Mouse (Mus musculus) gastrocnemius, postnatal 4 days (tissue): ENCODE data around the gene Gm20388. TPM values are rescaled to one million over a fixed set of nuclear protein-coding genes. Genes with fewer than 3 reads are reported as not detected.

Experiments
- DNase-seq, 2 experiments: peaks; one replicate each; pipeline ENCODE4 v3.0.0; 2021 to 2022; ENCODE audit warnings: low spot score in 2 of 2, mixed read lengths in 2 of 2
- total RNA-seq, 2 experiments: library from RNA; stranded (reverse); gene quantifications; 2 replicates each; pipeline ENCODE4 v1.2.3; 2021

Gene Gm20388
- total RNA-seq, 2 experiments from 2014 or later: 12.8 to 22.8 TPM

DNA sequence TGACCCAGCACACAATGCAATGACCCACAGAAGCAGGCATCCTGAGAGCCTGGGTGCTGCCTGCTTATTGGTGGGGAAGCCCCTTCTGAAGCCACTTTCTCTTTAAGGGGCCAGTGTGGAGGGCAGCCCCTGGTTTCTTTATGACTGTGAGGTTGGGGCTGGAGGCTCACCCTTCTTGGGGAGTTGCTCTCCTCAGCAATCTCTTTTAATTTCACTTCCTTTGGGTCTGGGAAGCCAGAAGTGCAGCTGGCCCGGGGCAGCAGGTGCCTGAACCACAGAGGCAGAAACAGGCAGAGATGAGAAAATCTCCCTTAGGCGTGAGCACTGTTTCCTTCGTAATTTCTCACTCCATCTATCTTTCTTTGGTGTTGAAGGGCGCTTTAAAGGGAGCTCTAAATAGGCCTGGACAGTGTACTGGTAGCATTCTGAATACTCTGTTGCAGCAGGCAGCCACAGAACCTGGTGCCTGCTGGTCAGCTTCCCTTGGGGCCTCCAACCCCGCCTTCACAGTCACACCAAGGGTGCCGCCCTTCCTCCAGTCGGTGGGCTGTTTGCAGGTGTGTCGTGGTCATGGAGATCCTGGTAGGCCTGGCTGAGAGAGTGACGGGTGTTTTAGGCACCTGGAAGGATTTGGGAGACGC, 2791.8 kb downstream of the Gm20388 start:
- DNase-seq: no peak

DNA sequence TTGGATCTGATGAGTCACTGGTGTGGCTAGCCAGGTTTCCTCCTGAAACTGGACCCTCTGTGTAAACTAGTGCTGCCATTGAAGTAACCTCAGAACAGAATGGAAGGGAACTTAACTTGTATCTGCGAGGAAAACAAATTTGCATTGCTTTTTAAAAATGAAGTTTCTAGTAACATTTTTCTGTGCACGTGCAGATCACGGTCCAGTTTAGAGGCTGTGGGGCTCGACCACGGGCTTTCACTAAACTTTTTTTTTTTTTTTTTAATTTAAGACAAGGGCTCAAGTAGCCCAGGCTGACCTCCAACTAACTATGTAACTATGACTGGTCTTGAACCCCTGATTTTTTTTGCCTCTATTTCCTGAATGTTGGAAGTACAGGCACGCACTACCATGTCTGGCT, 2792.3 kb downstream of the Gm20388 start:
- DNase-seq: no peak

DNA sequence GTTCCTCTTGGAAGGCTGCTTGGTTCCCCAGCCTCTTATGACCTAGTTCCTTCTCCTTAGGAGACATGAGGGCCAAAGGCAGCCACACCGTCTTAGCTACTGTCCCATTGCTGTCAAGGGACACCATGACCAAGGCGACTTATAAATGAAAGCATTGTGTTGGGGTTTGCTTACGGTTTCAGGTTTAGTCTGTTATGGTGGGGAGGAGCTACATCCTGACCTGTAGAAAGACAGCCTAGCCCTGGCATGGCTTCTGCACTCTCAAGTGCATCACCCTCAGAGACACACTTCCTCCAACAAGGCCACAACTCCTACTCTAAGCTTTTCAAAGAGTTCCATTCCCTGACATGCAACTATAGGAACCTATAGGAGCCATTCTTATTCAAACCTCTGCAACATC, 2794.0 kb downstream of the Gm20388 start:
- no peak for DNase-seq

DNA sequence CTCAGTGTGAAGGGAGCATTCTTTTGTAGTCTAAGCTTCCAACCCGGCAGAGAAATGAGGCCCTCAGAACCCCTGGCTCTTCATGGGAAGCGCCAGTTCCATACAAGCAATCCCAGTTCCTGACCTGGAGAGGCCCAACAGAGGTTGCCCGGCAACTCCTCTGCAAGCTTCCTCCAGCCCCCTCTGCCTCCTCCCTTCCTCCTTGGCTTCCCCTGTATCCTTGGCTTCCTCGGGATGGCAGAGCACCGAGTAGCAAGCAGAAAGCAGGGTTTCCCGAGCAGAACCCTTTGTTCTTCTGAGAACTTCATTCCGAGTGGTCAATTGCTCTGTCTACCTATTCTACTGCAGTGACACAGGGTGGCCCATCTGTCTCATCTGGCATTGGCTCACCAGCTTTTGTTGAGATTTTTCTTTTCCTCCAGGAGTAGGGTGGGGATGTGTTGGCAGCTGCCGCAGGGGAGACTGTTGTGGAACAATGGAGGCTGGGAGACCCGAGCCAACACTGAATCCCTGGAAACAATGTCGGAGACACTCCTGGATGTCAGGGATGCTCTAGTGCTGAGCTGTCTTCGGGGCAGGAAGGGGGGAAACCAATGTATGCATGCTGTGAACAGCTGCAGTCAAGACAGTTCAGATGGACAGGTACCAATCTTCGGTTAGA, 2795.4 kb downstream of the Gm20388 start:
- DNase-seq: no peak

DNA sequence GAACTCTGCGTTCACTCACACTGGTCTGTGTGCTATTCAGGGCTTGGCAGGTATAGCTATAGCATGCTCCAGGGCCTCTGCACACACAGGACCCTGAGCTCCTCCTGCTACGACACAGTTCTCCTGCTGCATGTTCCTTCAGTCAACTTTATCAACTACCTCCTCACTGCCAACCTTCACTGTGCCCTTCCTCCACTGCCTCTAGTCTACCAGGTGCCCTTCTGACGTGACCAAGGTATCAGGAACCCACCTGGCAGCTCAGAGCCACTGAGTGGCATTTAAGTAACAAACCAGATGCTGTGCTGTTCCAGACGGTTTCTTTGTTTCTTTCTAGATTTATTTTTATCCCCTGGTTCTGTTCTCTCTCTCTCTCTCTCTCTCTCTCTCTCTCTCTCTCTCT, 2796.5 kb downstream of the Gm20388 start:
- no peak for DNase-seq

DNA sequence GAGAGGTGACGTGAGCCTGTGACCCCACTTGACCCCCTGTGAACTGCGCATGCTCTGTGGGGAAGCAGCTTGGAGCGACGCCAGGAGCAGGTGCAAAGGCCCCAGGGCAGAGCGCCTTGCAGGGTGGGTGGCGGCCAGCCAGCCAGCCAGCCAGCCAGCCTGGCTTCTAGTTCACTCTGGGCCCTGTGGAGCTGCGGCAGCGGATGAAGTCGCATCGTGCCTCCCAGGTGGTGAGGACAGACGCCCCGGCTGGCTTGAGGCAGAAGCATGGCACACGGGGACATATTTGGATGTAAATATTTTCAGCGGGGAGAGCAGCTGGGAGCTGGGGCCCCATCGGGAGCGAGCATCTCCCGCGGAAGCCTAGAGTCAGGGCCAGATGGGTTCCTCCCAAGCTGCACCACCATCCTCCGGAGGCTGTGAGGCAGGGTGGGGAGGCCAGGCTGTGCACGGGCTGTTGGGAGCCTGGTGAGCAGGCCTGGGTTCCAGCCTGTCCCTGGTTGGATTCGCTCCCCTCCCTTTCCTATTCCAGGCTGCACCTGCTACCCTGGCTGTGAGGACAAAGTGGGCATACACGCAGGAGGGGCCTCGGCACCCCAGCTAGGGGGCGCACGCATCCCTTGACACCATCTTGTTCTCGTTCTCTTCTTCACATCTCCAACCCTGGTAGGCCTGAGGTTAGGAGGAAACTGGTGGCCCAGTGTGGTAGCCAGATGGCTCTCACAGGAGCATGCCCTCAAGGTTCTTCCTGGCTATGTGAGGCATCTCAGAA, 2798.9 kb downstream of the Gm20388 start:
- DNase-seq: no peak

DNA sequence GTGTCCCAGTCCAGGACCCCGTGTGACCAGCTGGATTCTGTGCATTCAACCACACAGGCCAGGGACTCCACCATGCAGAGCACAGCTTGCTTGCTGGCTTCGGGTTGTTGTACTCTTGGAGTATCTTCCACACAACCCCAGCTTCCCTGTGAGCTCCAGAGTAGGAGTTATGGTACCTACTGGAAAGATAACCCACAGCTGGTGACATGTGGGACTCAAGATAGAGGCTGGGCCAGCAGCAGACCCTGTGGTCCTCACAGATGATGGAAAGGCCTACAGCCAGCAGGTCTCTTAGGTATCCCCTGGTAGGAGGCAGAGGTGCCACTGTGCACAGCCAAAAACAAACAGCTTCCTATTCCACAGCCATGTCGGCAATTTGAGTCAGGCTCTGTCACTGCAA, 2800.8 kb downstream of the Gm20388 start:
- DNase-seq: no peak

DNA sequence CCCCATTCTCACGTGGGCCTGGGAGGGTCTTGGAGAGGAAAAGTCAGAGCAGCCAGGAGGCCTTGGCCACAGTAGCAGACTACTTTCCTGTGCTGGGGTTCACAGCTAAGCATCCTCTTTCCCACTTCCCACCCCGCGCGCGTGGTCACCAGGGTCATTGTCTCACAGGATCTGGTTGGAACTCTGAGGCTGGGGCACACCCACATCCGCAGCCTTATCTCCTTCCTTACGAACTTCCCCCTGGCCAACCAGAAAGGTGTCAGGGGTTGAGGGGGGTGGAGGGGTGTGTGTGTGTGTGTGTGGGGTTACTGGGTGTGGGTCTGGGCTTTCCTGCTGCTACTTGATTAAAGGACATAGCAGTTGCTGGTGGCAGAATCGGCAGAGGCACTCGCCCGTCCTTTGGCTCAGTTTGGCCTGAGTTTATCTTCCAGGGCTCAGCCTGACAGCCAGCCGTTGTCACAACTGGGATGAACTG, 2801.3 kb downstream of the Gm20388 start:
- DNase-seq: no peak

DNA sequence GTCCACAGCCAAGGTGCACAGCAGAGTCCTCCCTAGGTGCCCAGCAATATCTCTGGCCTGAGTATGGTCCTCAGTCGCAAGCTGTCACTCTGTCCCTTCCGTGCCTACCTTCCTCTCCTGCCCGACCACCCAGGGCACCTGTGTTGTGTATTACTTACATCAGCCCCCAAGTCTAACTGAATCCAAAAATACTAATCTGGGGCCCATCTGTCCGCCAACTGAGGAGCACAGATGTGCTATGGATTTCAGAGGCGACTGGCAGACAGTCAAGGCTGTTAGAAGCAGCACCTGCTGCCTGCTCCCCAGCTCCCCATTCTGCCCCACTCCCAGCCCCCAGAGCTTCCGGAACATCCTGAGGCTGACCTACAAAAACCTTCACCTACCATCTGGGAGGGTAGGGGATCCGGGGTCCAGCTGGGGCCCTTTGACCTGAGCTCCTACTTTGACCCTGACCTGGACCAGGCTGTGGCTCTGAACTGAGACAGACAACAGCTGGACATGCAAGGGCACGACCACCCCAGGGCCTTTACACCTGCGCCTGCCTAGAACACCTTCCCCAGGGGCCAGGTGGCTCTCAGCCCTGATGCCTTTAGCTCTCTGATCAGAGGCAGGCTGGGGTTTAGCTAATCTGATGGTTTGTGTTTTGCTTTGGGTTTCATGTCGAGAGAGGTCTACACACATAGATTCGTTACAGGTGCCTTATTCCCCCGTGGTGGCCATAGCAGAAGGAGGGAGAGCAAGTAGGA, 2801.9 kb downstream of the Gm20388 start:
- DNase-seq: no peak

DNA sequence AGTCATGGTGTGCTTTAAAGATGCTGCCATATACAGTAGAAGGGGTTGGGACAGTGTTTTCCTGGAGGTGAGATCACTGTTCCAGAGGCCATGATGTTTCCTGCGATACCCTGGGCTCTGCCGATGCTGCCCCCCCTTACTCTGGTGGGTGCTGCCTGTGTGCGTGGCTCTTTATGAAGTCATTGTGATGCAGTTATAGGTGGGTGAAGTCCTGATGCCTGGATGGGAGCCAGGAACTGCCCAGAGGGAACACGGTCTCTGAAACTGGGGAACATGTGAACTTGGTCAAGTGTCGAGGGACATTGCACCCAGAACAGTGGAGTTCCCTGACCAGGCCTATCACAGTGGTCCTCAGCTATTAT, 2802.5 kb downstream of the Gm20388 start:
- no peak for DNase-seq

DNA sequence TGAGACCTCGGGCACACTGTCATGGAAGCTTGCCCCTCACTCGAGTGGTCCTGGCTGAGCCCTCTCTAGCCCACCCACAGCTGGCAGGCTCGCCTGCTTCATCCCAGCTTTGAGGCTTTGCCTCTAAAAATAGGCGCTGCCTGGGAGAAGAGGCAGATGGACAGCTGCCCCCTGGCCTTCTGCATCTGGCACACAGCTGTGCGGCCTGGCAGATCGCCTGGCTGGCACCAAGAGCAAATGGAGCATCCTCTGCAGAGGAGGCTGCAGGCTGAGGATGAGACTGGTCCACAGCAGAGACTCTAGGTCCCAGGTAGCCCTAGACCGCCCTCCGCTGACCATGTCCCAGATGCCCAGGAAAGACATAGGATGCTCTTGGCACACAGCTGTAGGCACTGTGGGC, 2805.9 kb downstream of the Gm20388 start:
- DNase-seq: peak in 1 of 2 experiments; percentile 51

DNA sequence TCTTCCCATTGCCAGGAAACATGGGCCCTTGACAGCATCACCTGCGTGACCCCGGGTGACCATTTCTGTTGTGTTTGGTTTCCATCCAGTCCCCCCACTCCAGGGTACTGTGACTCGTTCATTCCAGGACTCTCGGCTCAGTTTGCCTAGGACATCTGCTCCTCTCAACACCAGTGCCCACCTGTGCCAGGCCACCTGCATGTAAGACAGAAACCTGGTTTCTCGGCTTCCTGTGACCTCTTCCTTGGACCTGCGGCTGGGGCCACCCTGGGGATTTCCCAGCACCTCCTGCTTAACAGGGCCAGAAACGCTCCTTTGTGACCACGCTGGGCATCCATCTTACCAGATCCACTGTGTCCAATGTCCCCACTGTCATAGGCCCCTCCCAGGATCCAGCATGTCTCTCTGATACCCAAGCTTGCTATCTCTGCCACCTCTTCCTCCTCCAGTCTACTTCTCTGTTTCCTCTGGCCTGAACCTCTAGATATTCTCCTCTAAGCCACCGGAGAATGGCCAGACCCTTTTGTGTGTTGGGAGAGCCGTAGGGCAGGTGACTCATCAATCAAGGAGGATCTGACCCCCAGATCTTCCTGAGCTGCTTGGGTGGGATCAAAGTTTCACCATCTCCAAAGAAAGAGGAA, 2807.3 kb downstream of the Gm20388 start:
- DNase-seq: no peak

DNA sequence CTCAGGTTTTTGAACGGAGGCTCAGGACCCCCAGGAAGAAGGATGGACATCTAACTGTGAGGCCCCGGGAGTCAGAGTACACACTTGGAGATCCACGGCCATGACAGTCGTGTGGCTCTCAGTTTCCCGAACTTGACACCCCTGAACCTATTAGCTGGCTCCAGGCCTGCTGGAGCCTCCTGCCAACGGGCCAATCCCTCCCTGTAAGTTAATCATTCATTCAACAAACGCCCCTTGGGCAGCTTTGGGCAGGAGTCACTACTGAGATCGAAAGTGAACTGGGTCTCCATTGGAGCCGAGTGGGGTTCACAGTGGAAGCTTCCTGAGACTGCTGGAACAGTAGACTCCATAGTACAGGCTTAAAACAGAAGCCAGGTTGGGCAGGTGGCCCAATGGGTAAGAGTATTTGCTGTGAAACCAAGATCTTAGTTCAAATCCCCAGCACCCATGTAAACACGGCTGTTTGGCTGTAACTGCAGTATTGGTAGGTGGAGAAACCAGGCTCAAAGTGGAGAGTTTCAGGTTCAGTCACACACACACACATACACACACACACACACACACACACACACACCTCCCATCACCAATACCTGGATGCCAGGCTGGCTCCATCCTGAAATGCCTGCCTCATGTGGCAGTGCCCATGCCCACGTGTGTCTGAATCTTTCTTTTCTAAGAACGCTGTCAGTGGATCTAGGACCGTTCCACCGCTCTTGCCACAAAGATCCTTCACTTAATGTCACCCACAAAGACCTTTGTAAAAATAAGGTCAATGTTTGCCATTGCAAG, 2808.3 kb downstream of the Gm20388 start:
- no peak for DNase-seq

DNA sequence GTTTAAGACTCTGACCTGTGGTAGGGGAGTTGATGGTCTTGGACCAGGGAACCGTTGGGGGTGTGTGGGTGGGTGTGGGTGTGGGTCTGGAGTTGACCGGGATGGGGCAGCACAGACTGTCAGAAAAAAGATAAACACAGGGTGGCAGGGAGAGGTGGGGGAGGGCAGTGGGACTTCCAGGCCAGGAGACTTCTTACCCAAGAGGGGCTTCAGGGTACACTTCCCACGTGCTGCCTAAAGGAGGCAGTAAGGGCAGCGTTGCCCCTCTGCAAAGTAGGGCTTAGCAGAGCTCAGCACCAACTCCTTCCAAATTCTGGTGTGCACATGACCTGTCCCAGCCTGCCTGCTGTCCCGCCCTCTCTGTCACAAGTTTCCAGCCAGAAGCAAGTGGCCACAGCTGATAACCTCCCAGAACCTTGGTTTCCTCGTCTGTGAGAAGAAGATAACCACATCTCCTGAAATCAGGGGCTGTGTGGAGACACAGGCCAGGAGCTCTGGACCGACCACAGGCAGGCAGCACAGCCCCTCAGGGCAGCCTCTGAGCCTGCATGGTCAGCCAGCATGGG, 2808.9 kb downstream of the Gm20388 start:
- DNase-seq: no peak

DNA sequence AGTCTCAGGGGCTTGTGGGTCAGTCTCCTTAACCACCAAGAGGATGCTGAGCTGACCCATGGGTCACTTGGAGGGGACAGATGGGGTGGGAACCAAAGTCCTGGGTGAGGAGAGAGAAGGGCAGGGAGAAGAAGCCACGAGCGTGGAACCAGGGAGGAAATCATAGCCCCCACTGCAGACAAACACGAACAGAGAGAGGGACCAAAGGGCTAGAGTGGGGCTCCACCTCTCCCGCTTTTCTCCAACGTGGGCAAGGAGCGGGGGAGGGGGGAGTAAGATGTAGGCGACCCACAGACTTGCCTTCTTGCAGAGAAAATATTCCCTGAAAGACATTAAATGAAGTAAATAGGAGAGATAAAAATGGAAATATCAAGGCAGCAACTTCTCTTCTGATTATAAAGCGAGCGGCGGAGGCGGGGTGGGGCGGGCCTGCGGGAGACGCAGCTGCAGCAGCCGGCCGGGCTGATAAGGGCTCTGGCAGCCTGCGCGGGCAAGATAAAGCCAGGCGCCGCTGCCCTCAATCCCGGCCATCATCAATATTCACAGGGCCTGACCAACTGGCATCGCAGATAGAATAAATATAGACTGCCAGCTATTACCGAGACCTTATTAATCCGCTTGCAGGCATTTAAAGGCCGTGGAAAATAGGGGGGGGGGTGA, 2809.6 kb downstream of the Gm20388 start:
- no peak for DNase-seq

DNA sequence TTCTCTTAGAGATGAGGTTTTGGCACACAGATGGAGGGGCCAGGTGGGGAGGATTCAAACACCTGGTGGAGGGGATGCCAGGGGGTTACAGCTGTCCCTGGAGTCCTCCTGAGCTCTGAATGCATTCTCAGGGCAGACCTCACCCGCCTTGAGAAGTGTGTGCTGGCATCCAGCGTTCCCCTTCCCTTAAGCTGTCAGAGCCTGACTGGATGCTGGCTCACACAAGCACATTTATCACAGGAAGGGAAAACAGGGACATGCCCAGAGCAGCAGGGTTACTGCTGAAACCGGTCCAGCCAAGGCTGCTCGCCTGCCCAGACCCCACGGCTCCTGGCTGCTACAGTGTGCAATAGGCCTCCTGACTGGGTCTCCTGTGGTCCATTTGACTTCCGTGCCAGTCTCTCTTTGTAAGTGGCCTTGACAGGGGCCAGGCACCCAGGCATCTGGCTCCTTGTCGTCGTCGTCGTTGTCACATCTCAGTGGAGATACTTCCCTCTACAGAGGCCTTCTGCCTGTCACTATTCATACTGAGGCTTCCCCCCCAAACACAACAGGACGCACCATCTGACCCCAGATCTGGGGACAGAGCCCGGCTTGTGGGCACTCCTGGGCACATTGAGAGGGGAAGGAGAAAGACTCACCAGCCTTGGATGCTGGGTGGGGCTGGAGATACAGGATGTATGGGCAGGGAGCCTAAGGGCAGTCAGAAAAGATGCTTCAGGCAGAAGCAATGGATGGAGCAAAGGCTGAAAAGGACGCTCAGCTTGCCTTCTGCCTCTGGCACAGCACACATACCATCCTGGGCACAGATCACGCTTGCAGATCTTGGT, 2810.4 kb downstream of the Gm20388 start:
- no peak for DNase-seq

DNA sequence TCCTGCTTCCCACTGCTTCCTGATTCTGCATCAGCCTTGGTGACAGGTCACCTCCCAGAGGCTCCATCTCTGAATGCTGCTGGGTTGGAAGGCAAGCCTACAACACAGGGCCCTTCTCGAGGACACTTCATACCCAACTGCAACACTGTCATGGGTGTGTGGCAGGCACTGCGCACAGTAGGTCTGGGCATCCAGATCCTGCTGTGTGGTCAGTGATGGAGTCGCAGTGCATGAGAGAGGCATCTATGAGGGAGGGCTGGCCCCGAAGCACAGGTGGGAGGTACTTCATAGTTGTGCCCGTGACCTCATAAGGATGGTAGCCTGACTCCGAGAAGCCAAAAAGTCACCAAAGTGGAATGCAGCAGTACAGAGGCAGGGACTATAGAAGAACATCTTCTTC, 2814.5 kb downstream of the Gm20388 start:
- no peak for DNase-seq

DNA sequence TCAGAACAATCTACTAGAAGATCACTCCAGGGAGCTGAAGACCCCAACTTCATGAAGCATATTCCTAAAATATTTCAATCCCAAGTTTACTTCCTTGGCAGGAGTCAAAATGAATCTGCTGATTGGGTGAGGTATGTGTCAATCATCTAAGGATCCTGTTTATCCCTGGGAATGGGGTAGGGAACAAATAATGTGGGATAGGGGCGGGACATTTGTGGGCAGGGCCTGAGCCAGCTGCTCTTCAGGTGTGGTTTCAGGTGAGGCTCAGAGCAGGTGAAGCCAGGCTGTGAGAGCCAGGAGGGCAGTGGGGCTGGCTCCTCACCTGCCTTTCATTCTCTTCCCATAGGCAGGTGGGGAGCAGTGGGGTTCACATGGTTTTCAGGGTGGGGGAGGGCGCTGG, 2816.1 kb downstream of the Gm20388 start:
- no peak for DNase-seq

DNA sequence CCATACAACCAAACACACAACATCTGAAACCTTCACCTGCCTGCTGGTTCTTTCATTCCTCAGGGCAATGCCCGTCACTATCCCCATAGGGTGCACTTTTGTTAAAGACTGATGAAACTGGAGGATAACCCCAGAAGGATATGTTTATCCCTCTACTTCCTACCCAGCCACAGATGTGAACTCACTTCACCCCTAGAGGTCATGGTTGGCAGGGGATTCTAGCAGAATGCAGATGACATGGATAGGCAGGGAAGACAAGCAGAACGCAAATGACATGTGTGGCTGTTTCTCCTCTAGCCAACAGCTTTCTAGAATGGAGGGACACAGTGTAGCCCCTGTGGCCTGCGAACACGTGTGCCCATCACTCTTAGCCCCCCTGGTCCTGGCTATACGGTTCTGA, 2816.8 kb downstream of the Gm20388 start:
- DNase-seq: no peak
